Mouse (Mus musculus): ENCODE data around the gene Zfp352.
"Not testable (repeated sequence)": the region's sequence is repeated elsewhere in the genome, so short reads cannot be mapped to it uniquely, and the experiment has no call there.

Zfp352 gene

GRCm38 (mm10) chr4:90218520-90218919, at the start of gene Zfp352:
Zfp352 (plus strand) TSS chr4:90218820.
- DNase-seq (ENCODE audit: low spot score) = no peak

GRCm38 (mm10) chr4:90170890-90171483, 47.6 kb upstream of the Zfp352 start:
- no peak for DNase-seq (ENCODE audit: low spot score)

- DNase-seq (ENCODE audit: low spot score) = no peak
These were observed 44.6 kb upstream of the Zfp352 start for GRCm38 (mm10) chr4:90174036-90174435.

- no peak for DNase-seq (ENCODE audit: low spot score)
These were observed 15.2 kb upstream of the Zfp352 start for GRCm38 (mm10) chr4:90203421-90203820.

- DNase-seq (ENCODE audit: low spot score) = no peak
These were observed 7.1 kb upstream of the Zfp352 start for GRCm38 (mm10) chr4:90211475-90211874.

- DNase-seq (ENCODE audit: low spot score) = no peak
These were observed 6.5 kb upstream of the Zfp352 start for GRCm38 (mm10) chr4:90212076-90212475.

GRCm38 (mm10) chr4:90235646-90236045, 17.0 kb downstream of the Zfp352 start:
- DNase-seq (ENCODE audit: low spot score) = not testable (repeated sequence)

GRCm38 (mm10) chr4:90269781-90270180, 51.2 kb downstream of the Zfp352 start:
- DNase-seq (ENCODE audit: low spot score) = no peak
